Mouse (Mus musculus) forebrain, embryonic 10.5 days (tissue): ENCODE data around the gene Mcoln2. TPM values are rescaled to one million over a fixed set of nuclear protein-coding genes. Genes with fewer than 3 reads are reported as not detected.

Experiments
- DNase-seq: peaks from one replicate; pipeline ENCODE4 v3.0.0-alpha.2; 2017; ENCODE audit warnings: low spot score; ENCODE audit errors: extremely low spot score
- H3K27ac ChIP-seq: fragments of 300-500 bp; sonication (generic); 2 replicates; pipeline ENCODE4 v1.5.1; 2016; ENCODE audit warnings: mild to moderate bottlenecking
- H3K27me3 ChIP-seq: fragments of 300-500 bp; sonication (generic); 2 replicates; pipeline ENCODE4 v1.6.1; 2016; ENCODE audit warnings: mild to moderate bottlenecking; ENCODE audit not compliant: poor library complexity, severe bottlenecking
- H3K36me3 ChIP-seq: fragments of 300-500 bp; sonication (generic); replicated peaks from 2 replicates; pipeline ENCODE4 v1.6.1; 2016; ENCODE audit warnings: mild to moderate bottlenecking, moderate library complexity
- H3K4me1 ChIP-seq: fragments of 300-500 bp; sonication (generic); 2 replicates; pipeline ENCODE4 v1.6.1; 2016
- H3K4me3 ChIP-seq: fragments of 300-500 bp; sonication (generic); 2 replicates; pipeline ENCODE4 v1.5.1; 2016; ENCODE audit warnings: mild to moderate bottlenecking, moderate library complexity
- H3K9me3 ChIP-seq: fragments of 300-500 bp; sonication (generic); 2 replicates; pipeline ENCODE4 v1.6.1; 2016; ENCODE audit warnings: mild to moderate bottlenecking, moderate library complexity
- WGBS: fragments of 180-500 bp; shearing (Covaris S2); methylation state at CpG from one replicate; pipeline ENCODE4 v1.1.7; 2016; 5-methylcytosine and 5-hydroxymethylcytosine counted together
- polyA plus RNA-seq: library from polyadenylated mRNA; unstranded; fragments of >200 nt; fragmentation: Nextera tagmentation; extraction: Ambion mirVana; gene quantifications from 2 replicates; pipeline ENCODE4 v1.2.1, GENCODE M21; 2016

Mcoln2 gene
- polyA plus RNA-seq, 1 experiment from 2014 or later: 0.25 TPM

GRCm38 (mm10) chr3:146225061-146225761 lies 75.6 kb downstream of the Mcoln2 start:
- WGBS: 86% methylated on average over 7 of the region's 7 CpGs
- DNase-seq: no peak

DNA sequence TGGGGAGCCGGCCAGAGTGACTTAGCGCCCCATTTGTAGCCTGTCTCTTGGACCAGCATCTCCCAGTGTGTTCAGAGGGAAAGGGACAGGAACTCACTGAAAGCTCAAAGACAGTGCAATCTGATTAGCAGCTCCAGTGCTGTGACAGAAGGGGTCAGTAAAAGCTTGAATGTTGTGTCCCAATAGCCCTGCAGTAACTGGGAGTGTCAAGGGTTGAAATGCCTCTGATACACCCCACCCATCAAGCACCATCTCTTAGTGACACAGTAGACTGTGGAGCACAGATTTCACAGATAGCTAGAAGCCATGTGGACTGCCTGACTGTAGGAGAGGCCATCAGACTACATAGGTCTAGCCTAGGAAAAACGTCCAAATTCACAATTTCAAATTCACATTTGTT lies 77.8 kb downstream of the Mcoln2 start:
- WGBS: 72% methylated on average over 3 of the region's 3 CpGs
- Histone ChIP-seq H3K36me3 (no peaks in the 10 kb centered on the region), H3K27me3 (peaks cover 55% of the 10 kb centered on the region), H3K4me1 (peaks cover 9% of the 10 kb centered on the region), H3K27ac (no peak overlapping the region), H3K9me3 (no peaks in the 10 kb centered on the region), H3K4me3 (no peak overlapping the region)
- no peak for DNase-seq

More at GRCm38 (mm10) chr3:146225061-146225761, 75.6 kb downstream of the Mcoln2 start:
- H3K4me3 ChIP-seq: no peak overlapping the region
- no peak overlapping the region for H3K27ac ChIP-seq
- H3K36me3 ChIP-seq: no peaks in the 10 kb centered on the region
- peaks cover 70% of the 10 kb centered on the region for H3K27me3 ChIP-seq
- H3K4me1 ChIP-seq: peaks cover 26% of the 10 kb centered on the region
- no peaks in the 10 kb centered on the region for H3K9me3 ChIP-seq

GRCm38 (mm10) chr3:146228559-146229310 lies 79.1 kb downstream of the Mcoln2 start:
- Histone ChIP-seq H3K9me3 (no peaks in the 10 kb centered on the region), H3K36me3 (no peaks in the 10 kb centered on the region), H3K4me3 (no peak overlapping the region), H3K27me3 (peaks cover 42% of the 10 kb centered on the region), H3K4me1 (peaks cover 9% of the 10 kb centered on the region), H3K27ac (no peak overlapping the region)
- DNase-seq: no peak
- 68% methylated on average over 13 of the region's 13 CpGs for WGBS

- H3K9me3 ChIP-seq: no peaks in the 10 kb centered on the region
- H3K4me3 ChIP-seq: no peak overlapping the region
- no peak overlapping the region for H3K27ac ChIP-seq
- H3K4me1 ChIP-seq: peaks cover 11% of the 10 kb centered on the region
- no peaks in the 10 kb centered on the region for H3K36me3 ChIP-seq
- H3K27me3 ChIP-seq: peaks cover 18% of the 10 kb centered on the region
- WGBS: 76% methylated on average over 7 of the region's 7 CpGs
- DNase-seq: no peak
Observed at GRCm38 (mm10) chr3:146232708-146233107, 83.1 kb downstream of the Mcoln2 start.

- H3K27me3 ChIP-seq: peaks cover 18% of the 10 kb centered on the region
- H3K4me1 ChIP-seq: peaks cover 10% of the 10 kb centered on the region
- no peak overlapping the region for H3K27ac ChIP-seq
- 75% methylated on average over 4 of the region's 4 CpGs for WGBS
- no peaks in the 10 kb centered on the region for H3K9me3 ChIP-seq
- DNase-seq: no peak
- H3K36me3 ChIP-seq: no peaks in the 10 kb centered on the region
- H3K4me3 ChIP-seq: no peak overlapping the region
Observed at GRCm38 (mm10) chr3:146233741-146234140, 84.1 kb downstream of the Mcoln2 start.

DNA sequence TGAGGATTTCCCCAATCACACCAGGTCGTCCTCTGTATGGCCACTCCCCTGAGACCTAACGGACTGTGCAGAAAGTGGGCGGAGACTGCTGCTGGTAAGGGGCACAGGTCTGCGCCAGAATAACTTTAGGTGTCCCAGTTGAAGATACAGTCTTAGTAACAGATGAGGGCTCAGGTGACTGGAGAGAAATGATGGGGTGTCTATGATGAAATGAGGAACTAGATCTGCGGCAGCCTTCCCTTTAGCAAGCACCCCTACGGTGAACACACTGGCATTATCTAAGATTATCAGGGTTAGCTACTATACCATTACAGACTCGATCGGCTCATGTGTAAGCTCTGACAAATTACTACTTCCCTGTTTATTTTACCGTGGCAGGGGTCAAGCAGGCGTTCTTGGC lies 84.9 kb downstream of the Mcoln2 start:
- H3K27me3 ChIP-seq: peaks cover 14% of the 10 kb centered on the region
- no peaks in the 10 kb centered on the region for H3K9me3 ChIP-seq
- H3K36me3 ChIP-seq: no peaks in the 10 kb centered on the region
- peaks cover 5% of the 10 kb centered on the region; the same call in 1 of the 2 replicates for H3K4me1 ChIP-seq
- 80% methylated on average over 10 of the region's 10 CpGs for WGBS
- DNase-seq: no peak
- H3K4me3 ChIP-seq: no peak overlapping the region
- H3K27ac ChIP-seq: no peak overlapping the region

- Histone ChIP-seq H3K36me3 (no peaks in the 10 kb centered on the region), H3K27ac (no peak overlapping the region), H3K4me1 (peaks cover 5% of the 10 kb centered on the region; the same call in 1 of the 2 replicates), H3K4me3 (no peak overlapping the region), H3K9me3 (no peaks in the 10 kb centered on the region), H3K27me3 (no peaks in the 10 kb centered on the region)
- DNase-seq: no peak
- 77% methylated on average over 8 of the region's 8 CpGs for WGBS
Observed at GRCm38 (mm10) chr3:146236280-146236679, 86.6 kb downstream of the Mcoln2 start.

DNA sequence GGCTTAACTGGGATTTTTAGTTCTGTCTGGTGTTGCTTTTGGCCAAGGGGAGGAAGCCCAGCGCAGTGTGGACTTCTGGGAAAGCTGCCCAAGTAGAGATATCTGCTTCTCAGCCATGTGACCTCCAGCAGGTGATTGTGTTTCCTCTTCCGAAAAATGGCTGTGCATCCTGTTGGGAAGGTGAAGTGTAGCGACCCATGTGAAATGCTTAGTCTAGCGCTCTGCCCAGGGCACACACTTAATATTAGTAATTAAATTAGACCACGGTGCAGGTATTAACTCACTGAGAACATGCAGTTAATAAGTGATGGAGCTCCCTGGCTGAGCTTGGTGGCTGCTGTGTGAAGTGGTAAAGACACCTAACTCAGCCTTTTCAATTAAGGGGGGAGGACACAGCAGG lies 88.0 kb downstream of the Mcoln2 start:
- no peaks in the 10 kb centered on the region for H3K27me3 ChIP-seq
- 77% methylated on average over 5 of the region's 5 CpGs for WGBS
- peaks cover 5% of the 10 kb centered on the region; the same call in 1 of the 2 replicates for H3K4me1 ChIP-seq
- DNase-seq: no peak
- H3K4me3 ChIP-seq: no peak overlapping the region
- no peak overlapping the region for H3K27ac ChIP-seq
- no peaks in the 10 kb centered on the region for H3K36me3 ChIP-seq
- H3K9me3 ChIP-seq: no peaks in the 10 kb centered on the region

- Histone ChIP-seq H3K4me1 (no peaks in the 10 kb centered on the region), H3K36me3 (no peaks in the 10 kb centered on the region), H3K27ac (no peak overlapping the region), H3K27me3 (no peaks in the 10 kb centered on the region), H3K4me3 (no peak overlapping the region), H3K9me3 (no peaks in the 10 kb centered on the region)
- DNase-seq: no peak
- 85% methylated on average over 1 of the region's 1 CpGs for WGBS
Observed at GRCm38 (mm10) chr3:146244630-146245029, 95.0 kb downstream of the Mcoln2 start.

Other genes with a start within 250 kb of the Mcoln2 start
- gene Bcl10, start 227.0 kb upstream of the Mcoln2 start, polyA plus RNA-seq: 46.5 and 46.8 TPM in 2 replicates
- gene 2410004B18Rik, start 211.8 kb upstream of the Mcoln2 start, polyA plus RNA-seq: 49.0 and 51.5 TPM in 2 replicates
- gene Syde2, start 162.0 kb upstream of the Mcoln2 start, polyA plus RNA-seq: 1.2 and 1.5 TPM in 2 replicates
- gene Wdr63, start 41.7 kb upstream of the Mcoln2 start, polyA plus RNA-seq: not detected in 2 replicates
- 6.3 and 7.1 TPM in 2 replicates for gene Mcoln3, start 32.4 kb upstream of the Mcoln2 start, polyA plus RNA-seq
- gene Lpar3, start 71.1 kb downstream of the Mcoln2 start, polyA plus RNA-seq: 0.47 and 0.52 TPM in 2 replicates